Mouse (Mus musculus) erythroblast, adult 5-6 weeks (primary cell): ENCODE results near the gene Pamr1. TPM values are rescaled to one million over a fixed set of nuclear protein-coding genes. Genes with fewer than 3 reads are reported as not detected.

ENCODE experiments used
- ATAC-seq: replicated peaks from 2 replicates; pipeline ENCODE4 v1.8.0; 2016; ENCODE audit warnings: moderate number of reproducible peaks, mild to moderate bottlenecking, moderate TSS enrichment, inconsistent platforms; ENCODE audit not compliant: poor library complexity, low FRiP score, severe bottlenecking
- total RNA-seq, 2 experiments: library from RNA; stranded (forward) in 1 of 2; stranded (reverse) in 1 of 2; fragments of 150-400 nt in 1 of 2; fragments of 200-764, 138-1000 nt in 1 of 2; gene quantifications; 2 replicates each; pipeline versions ENCODE4 v1.2.3 to v1.2.4; 2015 to 2017; ENCODE audit warnings: low replicate concordance in 2 of 2

Gene Pamr1
- total RNA-seq, 2 experiments from 2014 or later, result not detected

DNA sequence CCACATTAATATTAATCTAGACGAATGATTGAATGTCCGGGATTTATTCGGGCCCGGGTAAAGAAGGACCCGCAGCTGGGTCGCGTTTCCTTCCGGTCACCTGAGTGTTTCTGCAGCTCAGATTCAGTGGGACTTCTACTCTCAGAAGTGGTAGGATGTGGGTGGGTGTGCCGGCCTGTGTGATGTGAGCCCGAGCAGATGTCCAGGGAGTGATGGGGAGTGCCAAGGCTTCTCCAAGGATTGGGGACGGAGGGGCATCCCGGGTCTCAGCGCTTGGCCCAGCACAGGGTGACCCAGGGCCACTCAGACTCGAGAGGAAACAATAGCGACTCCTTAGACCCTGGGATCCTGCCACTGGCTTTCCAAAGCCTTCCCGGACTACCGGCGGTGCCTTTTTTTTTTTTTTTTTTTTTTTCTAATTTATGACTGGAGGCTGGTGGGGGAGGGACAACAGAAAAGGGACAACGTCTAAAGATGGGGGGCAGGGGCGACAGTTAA lies 108.4 kb downstream of the Pamr1 start, which contains the start of gene Slc1a2:
Slc1a2 (plus strand) TSS at position 497 of the 498 bp plus-strand sequence.
- ATAC-seq, result no peak

DNA sequence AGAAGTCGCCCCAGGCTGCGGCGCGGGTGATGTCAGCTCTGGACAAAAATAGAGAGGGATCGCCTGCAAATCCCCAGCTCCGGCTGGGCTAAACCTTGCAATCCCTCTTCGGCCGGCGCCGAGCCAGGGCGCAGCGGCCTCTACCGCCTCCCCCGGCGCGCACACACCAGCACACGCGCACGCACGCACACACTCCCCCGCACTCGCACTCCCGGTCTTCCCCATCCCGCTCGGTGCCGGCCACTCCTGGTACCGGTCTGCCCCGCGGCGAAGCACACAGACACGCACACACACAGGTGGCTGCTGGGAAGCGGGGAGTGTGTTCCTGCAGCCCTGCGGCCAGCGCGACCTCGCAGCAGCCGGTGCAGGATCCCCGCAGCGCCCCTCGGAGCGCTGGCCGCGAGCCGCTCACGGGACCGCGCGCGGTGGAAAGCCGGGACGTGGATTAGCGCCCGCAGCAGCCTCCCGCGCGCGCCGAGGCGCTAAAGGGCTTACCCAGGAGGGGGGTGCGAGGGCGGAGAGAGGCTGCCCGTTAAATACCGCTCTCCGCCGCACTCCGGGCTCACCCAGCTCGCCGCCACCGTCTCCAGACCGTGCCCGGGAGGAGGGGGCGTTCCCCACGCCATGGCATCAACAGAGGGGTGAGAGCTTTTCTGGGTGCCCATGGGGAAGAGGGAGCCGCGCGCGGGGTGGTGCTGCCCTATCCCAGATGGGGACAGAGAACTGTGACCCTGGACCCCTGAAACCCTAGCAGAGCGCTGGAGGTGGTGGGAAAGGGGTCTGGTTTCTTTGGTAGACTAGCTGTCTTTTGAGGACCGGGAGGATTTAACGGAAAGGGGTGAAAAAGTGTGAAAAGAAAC lies 109.1 kb downstream of the Pamr1 start:
- ATAC-seq, result no peak

DNA sequence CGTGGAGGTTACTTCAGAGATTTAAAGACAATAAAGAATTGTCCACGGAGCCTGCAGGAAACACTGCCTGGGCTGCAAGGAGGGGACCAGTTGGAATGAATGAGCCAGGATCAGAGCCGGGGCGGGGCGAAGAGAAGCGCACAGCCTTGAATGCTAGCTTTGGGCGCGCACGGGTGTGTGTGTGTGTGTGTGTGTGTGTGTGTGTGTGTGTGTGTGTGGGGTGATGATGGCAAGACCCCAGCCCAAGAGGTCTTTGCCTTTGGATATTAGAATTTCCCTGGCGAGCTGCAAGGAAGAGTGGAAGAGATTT lies 109.7 kb downstream of the Pamr1 start:
- no peak for ATAC-seq

DNA sequence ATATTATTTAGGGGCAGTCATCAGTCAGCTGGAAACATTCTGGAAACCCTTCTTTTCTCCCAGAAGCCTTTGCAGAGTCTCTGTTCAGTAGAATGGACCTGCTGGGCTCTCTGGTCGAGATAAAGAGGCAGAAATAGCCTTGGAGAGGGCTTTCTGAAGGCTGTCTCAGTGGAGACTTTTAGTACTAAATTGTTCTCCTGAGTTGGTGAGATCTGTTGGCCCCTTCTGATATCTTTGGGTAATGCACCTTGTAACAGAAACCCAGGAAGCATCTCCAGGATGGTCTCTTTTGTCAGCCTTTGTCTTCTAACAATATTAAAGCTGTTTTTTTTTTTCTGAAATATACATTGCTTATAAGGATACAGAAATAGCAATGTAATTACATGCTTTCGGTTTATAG lies 111.2 kb downstream of the Pamr1 start:
- no peak for ATAC-seq

DNA sequence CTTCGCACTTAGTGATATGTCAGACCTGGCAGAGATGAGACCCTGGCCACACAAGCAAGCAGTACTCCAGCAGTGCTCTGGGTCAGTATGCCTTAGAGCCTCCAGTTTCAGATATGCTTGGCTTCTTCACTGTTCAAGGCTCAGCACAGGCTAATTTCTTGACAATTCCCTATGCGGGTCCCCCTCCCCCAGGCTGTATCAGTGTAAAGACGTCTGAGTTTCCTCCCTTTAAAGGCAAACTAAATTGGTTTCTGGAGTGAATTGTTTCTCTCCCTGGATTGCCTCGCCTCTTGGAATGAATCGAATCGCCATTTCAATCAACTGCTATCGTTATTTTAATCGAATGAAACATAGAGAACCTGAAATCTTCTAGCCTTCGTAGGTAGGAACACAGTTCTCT lies 113.1 kb downstream of the Pamr1 start:
- ATAC-seq, result no peak

DNA sequence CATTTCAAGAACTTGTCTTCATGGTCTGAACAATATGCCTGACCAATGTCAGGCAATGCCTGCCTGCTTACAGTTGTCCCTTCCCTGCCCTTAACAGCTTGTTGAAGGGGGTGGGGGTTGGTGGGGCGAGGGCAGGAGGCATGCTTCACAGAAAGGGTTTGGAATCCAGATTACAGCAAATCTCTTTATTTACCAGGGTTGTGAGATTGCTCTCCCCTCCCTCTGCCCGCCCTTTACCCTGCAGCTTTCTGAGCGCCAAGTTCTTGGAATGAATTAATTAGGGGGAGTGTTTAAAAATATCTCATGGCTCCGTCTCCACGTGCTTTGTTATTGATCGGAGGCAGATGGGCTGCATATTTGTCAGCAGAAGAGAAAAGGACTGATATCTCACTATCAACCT lies 113.5 kb downstream of the Pamr1 start:
- no peak for ATAC-seq

DNA sequence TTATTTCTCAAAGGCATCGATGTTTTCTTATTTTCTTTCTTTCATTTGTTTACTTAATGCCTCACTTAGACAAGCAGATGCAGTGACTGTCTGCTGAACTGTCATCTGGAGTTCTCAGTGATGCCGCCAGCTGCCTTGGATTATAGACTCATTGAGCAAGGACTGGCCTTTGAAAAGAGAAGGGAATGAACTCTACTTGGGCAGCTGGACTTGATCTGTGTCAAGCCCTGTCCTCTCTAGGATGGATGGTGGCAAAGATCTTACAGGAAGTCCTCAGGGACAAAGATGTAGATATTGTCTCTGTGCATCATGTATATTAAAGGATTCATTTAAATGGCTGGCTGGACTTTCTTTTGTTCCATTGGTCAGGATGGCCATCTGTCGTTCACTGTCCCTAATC lies 114.1 kb downstream of the Pamr1 start:
- no peak for ATAC-seq

DNA sequence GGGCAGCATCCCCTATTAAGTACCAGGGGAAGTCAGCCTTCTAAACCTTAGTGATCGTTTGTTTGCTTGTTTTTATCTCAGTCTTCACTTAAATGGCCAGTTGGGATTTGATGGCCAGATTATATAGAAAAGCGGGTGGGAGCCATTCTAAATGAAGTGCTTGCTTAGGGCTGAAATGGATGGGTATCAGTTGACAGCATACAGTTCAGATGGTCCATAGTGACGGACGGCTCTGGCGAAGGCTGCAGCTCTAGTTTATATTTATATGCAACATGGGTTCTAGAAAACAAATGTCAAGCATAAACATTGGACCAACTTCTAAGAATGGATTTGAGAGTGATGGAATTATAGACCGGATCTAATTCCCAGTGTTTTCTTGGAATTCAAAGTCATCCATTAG lies 118.2 kb downstream of the Pamr1 start:
- no peak for ATAC-seq

DNA sequence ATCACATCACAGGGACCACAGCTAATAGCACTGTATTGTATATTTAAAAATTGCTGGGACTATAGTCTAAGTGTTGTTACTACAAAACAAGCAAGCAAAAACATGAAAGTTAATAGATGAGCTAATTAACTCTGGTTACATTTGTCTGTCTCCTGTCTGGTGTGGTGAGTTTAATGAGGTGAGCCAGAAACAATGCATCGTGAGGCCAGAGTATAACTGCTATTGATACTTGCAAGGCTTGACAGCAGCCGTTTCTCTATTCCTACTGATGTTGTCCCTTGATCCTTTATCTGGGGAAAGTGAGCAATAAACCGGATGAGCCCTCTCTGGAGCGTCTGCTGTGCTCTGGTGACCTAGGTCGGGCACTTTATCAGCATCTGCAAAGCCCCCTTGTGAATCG lies 119.8 kb downstream of the Pamr1 start:
- no peak for ATAC-seq

DNA sequence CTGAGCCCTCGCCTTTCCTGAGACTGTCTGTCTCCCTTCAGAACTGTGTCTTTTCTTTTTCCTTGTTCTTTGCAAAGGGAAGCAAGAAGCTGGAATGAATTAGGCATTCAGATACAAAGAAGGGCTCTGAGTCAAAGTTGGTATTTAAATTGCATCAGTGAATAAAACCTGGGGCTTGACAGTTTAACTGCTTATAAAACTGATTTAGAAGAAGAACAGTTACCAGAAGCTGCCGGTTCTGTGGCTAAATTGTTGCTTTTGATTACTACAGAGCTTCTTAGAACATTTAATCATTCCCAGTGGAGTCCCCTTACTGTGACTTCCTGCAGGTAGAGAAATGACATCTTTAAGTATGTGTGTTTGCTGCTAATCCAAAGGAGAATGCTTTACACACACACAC lies 124.8 kb downstream of the Pamr1 start:
- ATAC-seq, result no peak

DNA sequence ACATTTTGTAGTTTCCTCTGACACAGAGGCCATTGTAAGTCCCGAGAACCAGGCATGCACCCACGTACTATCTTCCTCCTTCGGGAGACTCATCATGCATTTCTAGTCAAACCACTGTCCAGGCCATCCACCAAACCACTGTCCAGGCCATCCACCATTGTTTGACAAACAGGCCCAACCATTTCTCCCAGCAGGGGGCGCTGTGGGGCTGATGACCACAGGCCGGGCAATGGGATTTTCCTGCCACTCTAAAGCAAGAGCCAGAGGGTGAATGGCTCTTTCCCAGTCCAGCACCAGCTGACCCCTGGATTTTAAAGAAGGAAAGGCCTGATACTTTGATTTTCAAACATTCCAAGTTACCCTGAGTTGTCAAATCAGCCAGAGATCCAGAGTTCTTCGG lies 125.5 kb downstream of the Pamr1 start:
- no peak for ATAC-seq

DNA sequence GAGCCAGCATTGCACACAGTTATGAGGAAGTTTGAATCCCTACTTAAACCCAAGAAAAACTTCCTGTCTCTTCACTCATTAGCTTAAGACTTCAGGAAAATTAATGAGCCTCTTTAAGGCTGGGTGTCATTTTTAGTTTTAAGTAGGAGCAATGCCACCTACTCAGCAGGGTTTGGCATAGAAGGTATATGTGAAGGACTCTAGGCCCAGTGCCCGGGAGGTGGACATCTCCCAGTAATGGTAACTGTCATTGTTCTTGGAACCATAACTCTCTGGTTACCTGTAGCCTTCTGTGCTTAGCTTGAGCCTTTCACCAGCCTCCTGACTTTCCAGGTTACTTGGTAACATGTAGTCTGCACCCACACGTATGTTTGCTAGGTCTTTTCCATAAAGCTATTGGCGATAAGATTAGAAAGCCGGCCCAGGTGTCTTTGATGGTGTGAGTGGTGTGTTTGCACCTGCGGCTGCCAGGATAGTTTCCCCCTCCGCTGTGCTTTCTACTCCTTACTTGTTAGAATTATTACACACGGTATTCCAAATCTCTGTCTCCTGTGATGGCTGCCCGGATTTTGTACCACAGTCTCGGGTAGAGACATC lies 127.0 kb downstream of the Pamr1 start:
- ATAC-seq, result no peak

DNA sequence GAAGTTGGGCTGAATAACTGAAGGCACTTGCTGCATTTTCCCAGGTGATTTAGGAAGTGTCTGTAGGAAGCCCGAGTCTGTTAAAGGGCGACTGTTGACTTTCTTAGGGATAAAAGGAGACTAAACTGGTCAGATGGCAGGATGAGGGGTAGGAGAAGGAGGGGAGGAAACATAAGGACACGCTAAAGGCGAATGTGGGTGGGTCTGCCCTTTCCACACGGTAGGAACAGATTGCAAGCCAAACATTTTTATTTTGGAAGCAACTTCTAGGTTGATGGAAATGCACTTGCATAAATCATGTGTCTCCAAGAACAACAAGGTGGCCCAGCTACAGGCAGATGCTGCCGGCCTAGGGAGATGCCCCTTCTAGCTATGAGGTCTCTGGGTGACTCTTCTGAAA lies 127.6 kb downstream of the Pamr1 start:
- no peak for ATAC-seq

DNA sequence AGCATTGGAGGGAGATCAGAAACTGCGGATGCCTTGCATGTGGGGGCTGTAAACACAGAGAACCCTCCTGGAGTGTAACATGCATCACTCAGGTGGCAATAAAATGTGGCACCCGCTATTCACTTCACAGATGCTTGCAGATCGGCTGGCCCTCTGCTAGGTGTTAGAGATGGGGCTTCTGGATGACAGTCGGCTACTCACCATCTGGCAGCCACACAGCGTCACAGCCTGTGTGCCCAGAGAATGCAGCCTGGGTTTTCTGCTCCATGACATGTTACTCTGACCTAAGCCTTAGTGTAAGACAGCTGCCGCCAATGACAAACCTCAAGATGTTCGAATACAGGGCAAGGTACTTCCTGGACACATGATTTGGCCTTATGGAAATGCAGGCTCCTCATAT lies 131.5 kb downstream of the Pamr1 start:
- no peak for ATAC-seq

DNA sequence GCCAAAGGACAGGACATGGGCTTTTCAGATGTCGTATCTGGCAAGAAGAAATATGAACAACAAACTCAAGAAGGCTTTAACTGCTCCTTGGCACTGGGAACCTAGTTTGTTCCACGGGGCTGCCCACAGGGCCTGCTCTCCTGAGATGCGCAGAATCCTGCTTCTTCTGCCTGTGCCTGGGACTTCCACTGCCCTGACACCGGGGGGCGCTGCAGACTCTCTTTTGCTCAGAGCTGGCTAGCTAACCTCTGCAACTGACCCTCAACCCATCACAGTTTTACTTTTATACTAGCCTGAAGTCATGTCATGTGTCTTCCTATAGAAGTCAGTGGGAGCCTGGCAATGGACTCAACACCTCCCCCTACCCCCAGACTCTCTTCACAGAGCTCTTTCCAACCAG lies 132.4 kb downstream of the Pamr1 start:
- no peak for ATAC-seq

DNA sequence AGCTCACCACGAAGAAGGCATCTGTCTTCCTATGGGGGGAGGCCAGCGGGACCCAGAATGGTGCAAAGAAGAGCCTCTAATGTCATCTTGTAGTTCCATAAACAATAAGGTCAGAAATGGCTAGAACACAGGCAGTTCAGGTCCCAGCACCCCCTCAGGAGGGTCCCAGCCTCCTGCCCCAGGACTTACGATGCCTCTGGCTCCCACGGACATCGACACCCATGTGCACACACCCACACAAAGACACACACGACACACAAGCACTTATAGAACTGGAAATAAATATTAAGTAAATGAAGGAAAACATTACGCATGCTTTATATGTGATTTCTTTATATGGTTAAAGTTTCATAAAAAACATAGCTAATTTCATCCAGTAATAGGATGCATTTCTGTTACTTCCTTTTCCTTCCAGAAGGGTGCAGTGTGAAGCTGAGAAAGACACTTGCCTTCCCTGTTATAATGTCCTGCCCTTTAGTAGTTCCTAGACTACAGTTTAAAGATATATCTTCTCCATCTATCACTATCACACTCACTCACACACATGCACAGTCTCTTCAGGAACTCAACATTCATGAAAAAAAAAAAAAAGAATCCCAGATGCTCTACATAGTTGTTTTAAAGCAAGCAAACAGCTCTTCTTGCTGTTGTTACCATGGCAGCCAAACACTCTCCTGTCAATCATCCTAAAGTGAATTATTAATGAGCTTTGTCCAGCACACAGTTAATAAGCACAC lies 135.7 kb downstream of the Pamr1 start:
- ATAC-seq, result no peak

DNA sequence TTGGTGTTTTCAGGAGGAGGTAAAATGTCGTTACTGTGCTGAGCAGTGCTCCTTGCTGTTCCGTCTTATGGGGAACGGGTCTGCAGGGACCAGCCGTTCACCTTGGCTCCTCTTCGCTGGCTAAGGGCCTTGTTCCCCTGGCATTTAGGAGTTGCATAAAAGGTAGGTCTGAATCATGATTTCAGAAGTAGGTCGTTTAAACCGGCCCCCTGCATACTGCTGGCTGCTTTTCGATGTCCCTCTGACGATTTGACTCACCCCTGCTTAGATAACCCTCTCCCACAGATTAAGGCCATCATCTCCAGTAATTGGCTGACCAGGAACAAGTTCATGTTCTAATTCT lies 136.3 kb downstream of the Pamr1 start:
- no peak for ATAC-seq
